Mouse (Mus musculus) retina, postnatal 7 days (tissue): ENCODE measurements around the gene Il3ra.

Source experiments
- DNase-seq: peaks from one replicate; pipeline ENCODE4 v3.0.0-alpha.2; 2012; ENCODE audit warnings: low read depth, low spot score

Gene Il3ra

DNA sequence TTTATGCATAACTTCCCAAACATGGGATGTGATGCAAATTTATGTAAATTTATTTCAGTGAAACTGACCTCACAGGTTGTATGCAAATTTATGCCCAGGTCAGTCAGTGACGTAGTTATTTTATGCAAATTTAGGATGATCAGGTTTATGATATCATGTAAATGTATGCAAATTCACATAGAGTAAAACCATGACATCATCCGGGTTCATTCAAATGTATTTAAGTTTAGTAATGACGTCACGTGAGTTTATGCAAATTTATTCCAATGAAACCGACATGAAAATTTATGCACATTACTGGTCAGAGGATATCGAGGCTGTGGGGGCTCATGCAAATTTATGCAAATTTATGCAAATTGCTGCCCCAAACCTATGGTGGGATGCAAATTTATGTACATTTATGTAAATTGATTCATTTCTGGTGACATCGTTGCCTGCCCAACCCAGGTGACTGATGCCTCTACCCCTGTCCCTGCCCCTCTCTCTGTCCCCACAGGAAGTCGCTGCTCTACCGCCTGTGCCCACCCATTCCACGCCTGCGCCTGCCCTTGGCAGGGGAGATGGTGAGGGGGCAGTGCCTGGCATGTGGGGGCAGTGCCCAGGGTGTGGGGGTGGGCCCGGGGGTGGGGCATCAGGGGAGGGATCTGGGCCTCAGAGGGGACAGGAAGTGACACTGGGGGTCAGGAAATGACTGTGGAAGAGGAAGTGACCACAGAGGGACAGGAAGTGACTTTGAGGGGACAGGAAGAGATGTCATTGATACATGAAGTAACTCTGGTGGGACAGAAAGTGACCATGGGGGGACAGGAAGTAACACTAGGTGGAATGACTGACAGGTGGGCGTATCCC lies 8.7 kb downstream of the Il3ra start:
- DNase-seq = no peak

DNA sequence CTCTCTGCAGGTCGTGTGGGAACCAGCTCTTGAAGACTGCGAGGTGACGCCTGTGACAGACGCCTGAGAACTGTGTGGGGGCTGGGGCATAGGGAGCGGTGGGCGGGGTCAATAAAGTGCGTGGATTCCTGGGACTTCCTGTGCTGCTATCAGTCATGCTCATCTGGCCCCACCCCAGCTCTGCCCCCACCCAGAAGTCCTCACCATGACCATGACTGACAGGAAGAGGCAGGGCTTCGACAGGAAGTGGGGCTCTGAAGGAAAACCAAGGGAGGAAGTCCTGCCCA lies 9.2 kb downstream of the Il3ra start:
- DNase-seq = no peak

DNA sequence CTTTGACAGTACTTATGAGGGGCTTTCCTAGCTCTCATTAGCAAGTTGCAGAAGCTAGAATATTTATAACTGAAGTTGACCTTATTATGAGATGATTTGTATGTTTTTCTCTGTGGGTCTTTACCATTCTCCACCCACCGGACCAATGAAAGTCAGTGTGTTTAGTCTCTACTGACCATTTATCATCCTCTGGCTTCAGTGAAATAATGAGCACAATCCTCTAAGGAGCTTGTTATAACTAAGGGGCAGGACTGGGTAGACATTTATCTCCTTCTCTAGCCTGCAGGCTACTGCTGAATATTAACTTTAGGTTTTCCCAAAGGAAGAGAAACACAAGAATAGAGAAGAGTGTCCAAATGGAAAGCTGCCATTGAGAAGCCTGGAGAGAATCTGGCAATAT lies 49.5 kb downstream of the Il3ra start:
- no peak for DNase-seq

DNA sequence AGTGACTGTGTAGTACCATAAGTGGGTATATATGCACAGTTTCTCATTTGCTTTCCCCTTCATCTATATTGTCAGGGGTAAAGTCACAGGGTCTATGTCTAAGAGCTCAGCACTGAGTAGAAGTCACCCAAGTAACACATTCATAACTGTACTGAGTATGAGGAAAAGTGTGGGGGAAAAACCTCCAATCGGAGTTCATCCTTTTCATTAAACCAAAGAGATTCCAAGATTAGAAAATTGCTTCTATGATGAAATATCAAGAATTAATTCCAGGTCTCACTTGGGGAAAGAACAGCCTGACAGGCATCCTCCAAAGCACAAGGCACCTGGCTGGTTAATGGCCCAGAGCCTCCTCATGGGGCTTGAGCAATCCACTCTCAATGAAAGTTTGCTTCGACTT lies 54.9 kb downstream of the Il3ra start, which contains the start of gene Olfr721-ps1:
Olfr721-ps1 (plus strand) TSS at position 301 of the 400 bp plus-strand sequence.
- no peak for DNase-seq
